Mouse (Mus musculus): ENCODE measurements around the gene Iqschfp.

DNA sequence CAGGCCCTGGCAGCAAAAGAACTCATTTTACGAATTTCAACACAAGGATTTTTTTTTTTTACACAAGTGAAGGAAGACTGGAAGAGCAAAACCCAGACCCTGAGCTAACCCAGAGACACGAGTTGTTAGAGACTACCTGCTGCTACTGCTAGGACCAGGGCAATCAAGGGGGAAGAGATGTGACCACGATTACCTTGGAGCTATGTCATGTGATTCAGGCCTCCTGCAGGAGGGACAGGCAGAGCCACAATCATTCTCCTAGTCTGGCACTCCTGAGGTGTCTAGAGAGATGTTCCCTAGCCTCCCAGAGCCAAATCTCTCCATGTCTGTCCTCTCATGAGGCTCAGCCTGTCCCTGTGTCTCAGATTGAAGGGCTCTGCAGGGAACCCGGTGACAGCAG, 634.4 kb downstream of the Iqschfp start:
- TF ChIP-seq CTCF (IDR thresholded peaks at IDR 0.05; ENCODE audit: extremely low read depth, insufficient read depth, low read length), result no peak
- TF ChIP-seq POLR2A (IDR thresholded peaks at IDR 0.05; ENCODE audit: extremely low read depth, insufficient read depth, low read length), result no peak

Data from cortical plate, adult 2 months (tissue).